In genomic region chr7:82204014-82204784, GRCm38 (mm10) we compare ENCODE assay signal across 10 mouse cellular contexts. TPM values are rescaled to one million over a fixed set of nuclear protein-coding genes. Genes with fewer than 3 reads are reported as not detected.
A peak's percentile ranks its signal among the peaks of the same experiment; 100 is the strongest.
DNase-seq lines count a peak whose midpoint lies in the region; ATAC-seq and TF ChIP-seq lines count a peak whose summit lies in the region.
"Had no signal": no experiment of that assay in that cellular context is flagged by ENCODE, and none has a peak within 500 bp of the region (broad histone marks: within the 10 kb centered on the region; RNA-seq: fewer than 3 reads in every experiment).

No protein-coding gene starts in this region.

- H3K4me3 ChIP-seq in lung, embryonic 15.5 days = no peak overlapping the region
- H3K4me3 ChIP-seq in thymus, adult 2 months (ENCODE audit: control insufficient read depth, insufficient read depth, low read length) = peak overlapping the region; percentile 24
- no peak overlapping the region for H3K4me3 ChIP-seq in forebrain, embryonic 12.5 days (replicated peaks)
- H3K4me3 ChIP-seq: erythroblast, embryonic 14.5 days; myocyte had no signal

- WGBS in lung, embryonic 15.5 days = 25% methylated on average over 12 of the region's 12 CpGs
- 16% methylated on average over 12 of the region's 12 CpGs for WGBS in thymus, adult 2 months
- WGBS in forebrain, embryonic 12.5 days = 70% methylated on average over 12 of the region's 12 CpGs

- no peaks in the 10 kb centered on the region for H3K36me3 ChIP-seq in lung, embryonic 15.5 days
- H3K36me3 ChIP-seq in thymus, adult 2 months (ENCODE audit: control insufficient read depth, insufficient read depth, low read length) = no peaks in the 10 kb centered on the region
- H3K36me3 ChIP-seq in forebrain, embryonic 12.5 days (replicated peaks) = no peaks in the 10 kb centered on the region

- DNase-seq in lung, postnatal 4 days = no peak
- DNase-seq in embryo, embryonic 10 days (ENCODE audit: low spot score) = peak; percentile 54
- DNase-seq in thymus, adult 2 months = peak; percentile 75
- no peak for DNase-seq in left cerebral cortex, adult 8-10 months (ENCODE audit: low spot score in 2 of 2)
- no peak for DNase-seq in layer of hippocampus, adult 9-11 months

- peak; percentile 36; the same call in 1 of the 2 replicates for ATAC-seq in lung, embryonic 15.5 days (ENCODE audit: borderline replicate concordance, extremely low read depth, low FRiP score, low TSS enrichment)
- peak; percentile 92 for ATAC-seq in inflammation-experienced regulatory T-cells, adult 6 months
- no peak for ATAC-seq in forebrain, embryonic 12.5 days (ENCODE audit: low FRiP score)

- no peak overlapping the region for H3K9ac ChIP-seq in lung, embryonic 15.5 days
- H3K9ac ChIP-seq in forebrain, embryonic 12.5 days = no peak overlapping the region

- H3K4me1 ChIP-seq in lung, embryonic 15.5 days = peaks cover 14% of the 10 kb centered on the region
- H3K4me1 ChIP-seq in thymus, adult 2 months (replicated peaks; ENCODE audit: control insufficient read depth, insufficient read depth, low read length) = peaks cover 19% of the 10 kb centered on the region
- H3K4me1 ChIP-seq in forebrain, embryonic 12.5 days = 0 out of 2 replicates have a peak, but pooled peaks cover 6% of the 10 kb centered on the region

- TF ChIP-seq CTCF in thymus, adult 2 months (IDR thresholded peaks at IDR 0.05; ENCODE audit: borderline replicate concordance, control insufficient read depth, extremely low read depth, insufficient read depth, low read length, poor library complexity) = no peak

- TF ChIP-seq POLR2A in thymus, adult 2 months (IDR thresholded peaks at IDR 0.05; ENCODE audit: control insufficient read depth, extremely low read depth, insufficient read depth, low read length, poor library complexity) = no peak

- no peaks in the 10 kb centered on the region for H3K27me3 ChIP-seq in lung, embryonic 15.5 days
- H3K27me3 ChIP-seq in thymus, adult 2 months (ENCODE audit: control insufficient read depth, insufficient read depth, low read length) = no peaks in the 10 kb centered on the region
- H3K27me3 ChIP-seq in forebrain, embryonic 12.5 days = no peaks in the 10 kb centered on the region

- 0 out of 2 replicates have a peak overlapping the region, but pooled peaks have one; percentile 33 for H3K4me2 ChIP-seq in lung, embryonic 15.5 days
- no peak overlapping the region for H3K4me2 ChIP-seq in forebrain, embryonic 12.5 days

- no peaks in the 10 kb centered on the region for H3K9me3 ChIP-seq in lung, embryonic 15.5 days
- no peaks in the 10 kb centered on the region for H3K9me3 ChIP-seq in forebrain, embryonic 12.5 days

- H3K27ac ChIP-seq in lung, embryonic 15.5 days = 0 out of 2 replicates have a peak overlapping the region, but pooled peaks have one; percentile 2
- H3K27ac ChIP-seq in thymus, adult 2 months (ENCODE audit: control insufficient read depth, insufficient read depth, low read length) = peak overlapping the region; percentile 60
- H3K27ac ChIP-seq in forebrain, embryonic 12.5 days = no peak overlapping the region

RNA-seq across cellular contexts. Expression of gene Sh3gl3, which starts 30.6 kb away (rescaled TPM):
- polyA plus RNA-seq in lung, embryonic 15.5 days (2015; fragmentation: Nextera tagmentation; extraction: Ambion mirVana) = 2.2 and 2.9 TPM in 2 replicates
- polyA plus RNA-seq in inflammation-experienced regulatory T-cells, adult 6 months (2017; shearing (Covaris generic)) = 1 to 10 TPM; 2.4 to 5.6 (median 4.0) TPM
- 0.13 and 0.26 TPM in 2 replicates for polyA plus RNA-seq in thymus, adult 2 months (2012; rRNA removed)
- 10 to 100 TPM; 50.3 to 59.5 (median 55.5) TPM for total RNA-seq in left cerebral cortex, adult 8-10 months (2022)
- polyA plus RNA-seq in forebrain, embryonic 12.5 days (2016; fragmentation: Nextera tagmentation; extraction: Ambion mirVana) = 20.7 and 21.1 TPM in 2 replicates
- polyA plus RNA-seq: erythroblast, embryonic 14.5 days had no signal

Comparison
In these comparisons a context has a peak if more than half of its experiments do, and no peak if none do; other contexts are left out.
1. DNase-seq: peak in embryo, embryonic 10 days (single experiment) and thymus, adult 2 months (single experiment); none in lung, postnatal 4 days (0 of 2), left cerebral cortex, adult 8-10 months (0 of 2) and layer of hippocampus, adult 9-11 months (single experiment).